17 mouse cellular contexts compared by ENCODE assay signal in genomic region chr3:94386671-94387070, GRCm38 (mm10). TPM values are rescaled to one million over a fixed set of nuclear protein-coding genes. Genes with fewer than 3 reads are reported as not detected.
"Had no signal": no experiment of that assay in that cellular context is flagged by ENCODE, and none has a peak within 500 bp of the region (broad histone marks: within the 10 kb centered on the region; RNA-seq: fewer than 3 reads in every experiment).

No protein-coding gene starts in this region.

- H3K27me3 ChIP-seq: midbrain, embryonic 13.5 days; neural tube, embryonic 12.5 days had no signal

- H3K27ac ChIP-seq: layer of hippocampus, adult 2 months; liver, embryonic 14.5 days; midbrain, embryonic 13.5 days; neural tube, embryonic 12.5 days; stomach, postnatal 0 days had no signal

- H3K4me3 ChIP-seq: layer of hippocampus, adult 2 months; midbrain, embryonic 13.5 days; neural tube, embryonic 12.5 days had no signal

- H3K36me3 ChIP-seq: midbrain, embryonic 13.5 days; neural tube, embryonic 12.5 days had no signal

- H3K9ac ChIP-seq: liver, embryonic 14.5 days; midbrain, embryonic 13.5 days; neural tube, embryonic 12.5 days had no signal

- H3K4me1 ChIP-seq: midbrain, embryonic 13.5 days; neural tube, embryonic 12.5 days had no signal

- H3K9me3 ChIP-seq: midbrain, embryonic 13.5 days; neural tube, embryonic 12.5 days had no signal

- ATAC-seq: intestine, postnatal 0 days; midbrain, embryonic 13.5 days had no signal

- DNase-seq: kidney, adult 8-10 months; kidney, postnatal 25 days; lung, adult 18-20 months had no signal

- H3K4me2 ChIP-seq: midbrain, embryonic 13.5 days; neural tube, embryonic 12.5 days had no signal

RNA-seq across cellular contexts. Expression of gene Lingo4, which starts 11.6 kb away (rescaled TPM):
- total RNA-seq: neutrophil, adult 5-6 weeks had no signal
- polyA plus RNA-seq: limb, embryonic 11.5 days had no signal

RNA-seq across cellular contexts. Expression of gene Rorc, which starts 14.1 kb away (rescaled TPM):
- total RNA-seq: megakaryocyte-erythroid progenitor cell, adult 5-6 weeks had no signal

RNA-seq across cellular contexts. Expression of gene C2cd4d, which starts 24.4 kb away (rescaled TPM):
- total RNA-seq: megakaryocyte-erythroid progenitor cell, adult 5-6 weeks; neutrophil, adult 5-6 weeks had no signal

RNA-seq across cellular contexts. Expression of gene Them5, which starts 44.8 kb away (rescaled TPM):
- total RNA-seq: layer of hippocampus, adult 2 months; layer of hippocampus, postnatal 10 days; left cerebral cortex, adult 18-20 months; left cerebral cortex, postnatal 10 days; megakaryocyte-erythroid progenitor cell, adult 5-6 weeks; neutrophil, adult 5-6 weeks had no signal
- polyA plus RNA-seq: intestine, postnatal 0 days; kidney, embryonic 16.5 days; limb, embryonic 11.5 days; liver, adult 2 months; liver, embryonic 14.5 days; neural tube, embryonic 12.5 days had no signal
